ENCODE assay signal across 8 mouse cellular contexts in genomic region chr10:61065287-61066005, GRCm38 (mm10). TPM values are rescaled to one million over a fixed set of nuclear protein-coding genes. Genes with fewer than 3 reads are reported as not detected.
DNase-seq lines count a peak whose midpoint lies in the region; ATAC-seq and TF ChIP-seq lines count a peak whose summit lies in the region.

No protein-coding gene starts in this region.

- peak overlapping the region; percentile 35 for H3K4me3 ChIP-seq in forebrain, embryonic 10.5 days
- H3K4me3 ChIP-seq in forebrain, postnatal 0 days (ENCODE audit: low read depth, low read length) = no peak overlapping the region
- H3K4me3 ChIP-seq in liver, postnatal 0 days (ENCODE audit: low read depth, low read length) = no peak overlapping the region
- H3K4me3 ChIP-seq in hindbrain, embryonic 13.5 days = no peak overlapping the region
- H3K4me3 ChIP-seq in left cerebral cortex, adult 2 months = no peak overlapping the region

- H3K27me3 ChIP-seq in forebrain, embryonic 10.5 days (ENCODE audit: poor library complexity, severe bottlenecking) = peaks cover 20% of the 10 kb centered on the region
- no peaks in the 10 kb centered on the region for H3K27me3 ChIP-seq in forebrain, postnatal 0 days (ENCODE audit: insufficient read depth, low read length)
- no peaks in the 10 kb centered on the region for H3K27me3 ChIP-seq in liver, postnatal 0 days (ENCODE audit: insufficient read depth, low read length)
- 0 out of 2 replicates have a peak, but pooled peaks cover 9% of the 10 kb centered on the region for H3K27me3 ChIP-seq in hindbrain, embryonic 13.5 days

- peak overlapping the region; percentile 82 for H3K27ac ChIP-seq in forebrain, embryonic 10.5 days
- H3K27ac ChIP-seq in forebrain, postnatal 0 days (ENCODE audit: low read depth, low read length) = no peak overlapping the region
- no peak overlapping the region for H3K27ac ChIP-seq in liver, postnatal 0 days (ENCODE audit: low read depth)
- H3K27ac ChIP-seq in hindbrain, embryonic 13.5 days = no peak overlapping the region
- H3K27ac ChIP-seq in left cerebral cortex, adult 2 months = no peak overlapping the region

- H3K9ac ChIP-seq in forebrain, postnatal 0 days = no peak overlapping the region
- no peak overlapping the region for H3K9ac ChIP-seq in liver, postnatal 0 days (replicated peaks)
- no peak overlapping the region for H3K9ac ChIP-seq in hindbrain, embryonic 13.5 days

- ATAC-seq in forebrain, postnatal 0 days = no peak
- no peak for ATAC-seq in liver, postnatal 0 days
- 0 out of 2 replicates have a peak, but pooled peaks have one; percentile 25 for ATAC-seq in hindbrain, embryonic 13.5 days (ENCODE audit: low FRiP score)

- no peaks in the 10 kb centered on the region for H3K9me3 ChIP-seq in forebrain, embryonic 10.5 days
- H3K9me3 ChIP-seq in forebrain, postnatal 0 days (ENCODE audit: low read length) = no peaks in the 10 kb centered on the region
- H3K9me3 ChIP-seq in liver, postnatal 0 days (ENCODE audit: low read length) = no peaks in the 10 kb centered on the region
- H3K9me3 ChIP-seq in hindbrain, embryonic 13.5 days = no peaks in the 10 kb centered on the region

- intact Hi-C loops in left cerebral cortex, adult 2 months (cut with DNase I) = no loop called here

- H3K4me1 ChIP-seq in forebrain, embryonic 10.5 days = peaks cover 49% of the 10 kb centered on the region
- H3K4me1 ChIP-seq in forebrain, postnatal 0 days (ENCODE audit: insufficient read depth) = no peaks in the 10 kb centered on the region
- no peaks in the 10 kb centered on the region; the same call in 1 of the 2 replicates for H3K4me1 ChIP-seq in liver, postnatal 0 days (ENCODE audit: insufficient read depth)
- peaks cover 28% of the 10 kb centered on the region for H3K4me1 ChIP-seq in hindbrain, embryonic 13.5 days (replicated peaks)

- TF ChIP-seq EP300 in liver, postnatal 0 days (IDR thresholded peaks at IDR 0.05; ENCODE audit: low read depth) = no peak

- no peaks in the 10 kb centered on the region for H3K36me3 ChIP-seq in forebrain, embryonic 10.5 days (replicated peaks)
- no peaks in the 10 kb centered on the region for H3K36me3 ChIP-seq in forebrain, postnatal 0 days (ENCODE audit: insufficient read depth)
- H3K36me3 ChIP-seq in liver, postnatal 0 days (replicated peaks; ENCODE audit: insufficient read depth, low read length) = no peaks in the 10 kb centered on the region
- H3K36me3 ChIP-seq in hindbrain, embryonic 13.5 days = no peaks in the 10 kb centered on the region

- 55% methylated on average over 13 of the region's 13 CpGs for WGBS in forebrain, embryonic 10.5 days
- 62% methylated on average over 13 of the region's 13 CpGs for WGBS in forebrain, postnatal 0 days
- WGBS in liver, postnatal 0 days (ENCODE audit: insufficient replicate concordance) = 61% methylated on average over 13 of the region's 13 CpGs
- 63% methylated on average over 13 of the region's 13 CpGs for WGBS in hindbrain, embryonic 13.5 days

- H3K4me2 ChIP-seq in forebrain, postnatal 0 days (ENCODE audit: low read depth) = no peak overlapping the region
- no peak overlapping the region for H3K4me2 ChIP-seq in liver, postnatal 0 days (ENCODE audit: low read depth, low read length)
- no peak overlapping the region for H3K4me2 ChIP-seq in hindbrain, embryonic 13.5 days

- DNase-seq in forebrain, embryonic 10.5 days (ENCODE audit: extremely low spot score, low spot score) = no peak
- no peak for DNase-seq in forebrain, postnatal 0 days
- peak; percentile 49 for DNase-seq in liver
- DNase-seq in liver, postnatal 0 days = no peak
- peak; percentile 30 to 38 for DNase-seq in cerebellum, adult 18-20 months
- no peak for DNase-seq in left cerebral cortex, adult 2 months (ENCODE audit: extremely low spot score in 1 of 2, low spot score in 2 of 2)
- DNase-seq in layer of hippocampus, adult 18-20 months (ENCODE audit: low spot score in 2 of 2) = no peak

- no peak for TF ChIP-seq CTCF in forebrain, postnatal 0 days (IDR thresholded peaks at IDR 0.05; ENCODE audit: low read depth)
- TF ChIP-seq CTCF in liver, postnatal 0 days (IDR thresholded peaks at IDR 0.05; ENCODE audit: low read depth) = no peak
- no peak for TF ChIP-seq CTCF in left cerebral cortex, adult 2 months (IDR thresholded peaks at IDR 0.05)

RNA-seq across cellular contexts. Expression of gene Pcbd1, which starts 23.7 kb away (rescaled TPM):
- polyA plus RNA-seq in forebrain, embryonic 10.5 days (2016; fragmentation: Nextera tagmentation; extraction: Ambion mirVana) = 22.0 and 22.1 TPM in 2 replicates
- total RNA-seq in forebrain, postnatal 0 days (2014; rRNA removed) = 13.6 and 15.3 TPM in 2 replicates
- polyA plus RNA-seq in forebrain, postnatal 0 days (2015; fragmentation: Nextera tagmentation; extraction: Ambion mirVana) = 29.7 and 47.8 TPM in 2 replicates
- 333 and 355 TPM in 2 replicates for polyA plus RNA-seq in liver, postnatal 0 days (2015; fragmentation: Nextera tagmentation; extraction: Ambion mirVana)
- polyA plus RNA-seq in hindbrain, embryonic 13.5 days (2015; fragmentation: Nextera tagmentation; extraction: Ambion mirVana) = 28.8 and 31.5 TPM in 2 replicates
- total RNA-seq in left cerebral cortex, adult 2 months (2021) = 10 to 100 TPM in 1 of 2 experiments, 1 to 10 TPM in 1; 8.9 to 11.0 TPM
- 10 to 100 TPM; 13.0 to 13.5 TPM for total RNA-seq in layer of hippocampus, adult 18-20 months (2021)

Comparison
In these comparisons a context has a peak if more than half of its experiments do, and no peak if none do; other contexts are left out.
1. DNase-seq: peak in liver (single experiment) and cerebellum, adult 18-20 months (2 of 2); none in forebrain, embryonic 10.5 days (single experiment), forebrain, postnatal 0 days (single experiment), liver, postnatal 0 days (single experiment), left cerebral cortex, adult 2 months (0 of 2) and layer of hippocampus, adult 18-20 months (0 of 2).